Mouse (Mus musculus): ENCODE results near the gene Olfr1054. TPM values are rescaled to one million over a fixed set of nuclear protein-coding genes. Genes with fewer than 3 reads are reported as not detected.

Gene Olfr1054
- polyA plus RNA-seq (2012; rRNA removed), result not detected in 2 replicates

DNA sequence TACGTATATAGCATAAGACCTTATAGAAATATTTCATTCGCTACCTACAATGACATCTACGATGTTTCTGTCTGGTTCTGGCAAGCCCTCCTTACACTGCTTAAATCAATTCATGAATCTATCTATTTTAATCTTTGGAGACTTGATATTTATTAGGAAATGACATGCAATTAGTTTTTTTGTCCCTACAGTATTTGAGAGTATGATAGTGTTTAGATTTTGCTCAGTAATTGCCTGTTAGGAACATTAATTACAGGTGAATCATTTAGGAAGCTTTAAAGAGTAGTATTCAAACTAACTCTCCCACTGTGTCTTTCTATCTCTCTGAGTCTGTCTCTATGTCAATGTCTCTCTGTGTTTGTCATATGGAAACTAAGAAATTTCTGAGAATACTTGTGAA lies at the start of gene Olfr1054:
Olfr1054 (minus strand) TSS at position 101 of the 400 bp plus-strand sequence.

GRCm38 (mm10) chr2:86378293-86378692 lies 43.1 kb upstream of the Olfr1054 start, which contains the start of gene Olfr1057:
Gene Olfr1057 (minus strand): TSS chr2:86378393.

GRCm38 (mm10) chr2:86362369-86362768 lies 27.1 kb upstream of the Olfr1054 start, which contains the start of gene Olfr1056:
Gene Olfr1056 (minus strand): TSS chr2:86362469.

GRCm38 (mm10) chr2:86350184-86350583 lies 15.0 kb upstream of the Olfr1054 start, which contains the start of gene Olfr1055:
Gene Olfr1055 (minus strand): TSS chr2:86350284.

GRCm38 (mm10) chr2:86315184-86315583 lies 20.0 kb downstream of the Olfr1054 start, which contains the start of gene Olfr1053:
Gene Olfr1053 (minus strand): TSS chr2:86315284.

GRCm38 (mm10) chr2:86292155-86292554 lies 43.1 kb downstream of the Olfr1054 start, which contains the start of gene Olfr1052:
Gene Olfr1052 (plus strand): TSS chr2:86292455.

Other genes starting within 250 kb of the Olfr1054 start
- not detected in 2 replicates for gene Olfr1037, start 248.0 kb downstream of the Olfr1054 start, polyA plus RNA-seq (2012; rRNA removed)
- not detected in 2 replicates for gene Olfr1039, start 199.5 kb downstream of the Olfr1054 start, polyA plus RNA-seq (2012; rRNA removed)
- gene Olfr1040, start 188.7 kb downstream of the Olfr1054 start, polyA plus RNA-seq (2012; rRNA removed), result not detected in 2 replicates
- gene Olfr1042, start 173.6 kb downstream of the Olfr1054 start, polyA plus RNA-seq (2012; rRNA removed), result not detected in 2 replicates
- not detected in 2 replicates for gene Olfr1043, start 167.9 kb downstream of the Olfr1054 start, polyA plus RNA-seq (2012; rRNA removed)
- not detected in 2 replicates for gene Olfr1044, start 157.6 kb downstream of the Olfr1054 start, polyA plus RNA-seq (2012; rRNA removed)
- gene Olfr52, start 149.8 kb downstream of the Olfr1054 start, polyA plus RNA-seq (2012; rRNA removed), result not detected in 2 replicates
- not detected in 2 replicates for gene Olfr1045, start 132.4 kb downstream of the Olfr1054 start, polyA plus RNA-seq (2012; rRNA removed)
- not detected in 2 replicates for gene Olfr1046, start 116.1 kb downstream of the Olfr1054 start, polyA plus RNA-seq (2012; rRNA removed)
- not detected in 2 replicates for gene Olfr1047, start 104.0 kb downstream of the Olfr1054 start, polyA plus RNA-seq (2012; rRNA removed)
- not detected in 2 replicates for gene Olfr1048, start 95.1 kb downstream of the Olfr1054 start, polyA plus RNA-seq (2012; rRNA removed)
- not detected in 2 replicates for gene Olfr1049, start 77.1 kb downstream of the Olfr1054 start, polyA plus RNA-seq (2012; rRNA removed)
- not detected in 2 replicates for gene Olfr1051, start 56.3 kb downstream of the Olfr1054 start, polyA plus RNA-seq (2012; rRNA removed)
- not detected in 2 replicates for gene Olfr1052, start 43.0 kb downstream of the Olfr1054 start, polyA plus RNA-seq (2012; rRNA removed)
- not detected in 2 replicates for gene Olfr1053, start 20.1 kb downstream of the Olfr1054 start, polyA plus RNA-seq (2012; rRNA removed)
- not detected in 2 replicates for gene Olfr1055, start 14.9 kb upstream of the Olfr1054 start, polyA plus RNA-seq (2012; rRNA removed)
- not detected in 2 replicates for gene Olfr1056, start 27.0 kb upstream of the Olfr1054 start, polyA plus RNA-seq (2012; rRNA removed)
- not detected in 2 replicates for gene Olfr1057, start 43.0 kb upstream of the Olfr1054 start, polyA plus RNA-seq (2012; rRNA removed)
- gene Olfr1058, start 53.1 kb upstream of the Olfr1054 start, polyA plus RNA-seq (2012; rRNA removed), result not detected in 2 replicates
- not detected in 2 replicates for gene Olfr1061, start 78.6 kb upstream of the Olfr1054 start, polyA plus RNA-seq (2012; rRNA removed)
- gene Olfr1062, start 91.3 kb upstream of the Olfr1054 start, polyA plus RNA-seq (2012; rRNA removed), result not detected in 2 replicates
- gene Olfr1065, start 115.2 kb upstream of the Olfr1054 start, polyA plus RNA-seq (2012; rRNA removed), result not detected in 2 replicates
- not detected in 2 replicates for gene Olfr1066, start 120.8 kb upstream of the Olfr1054 start, polyA plus RNA-seq (2012; rRNA removed)
- not detected in 2 replicates for gene Olfr228, start 152.0 kb upstream of the Olfr1054 start, polyA plus RNA-seq (2012; rRNA removed)
- not detected in 2 replicates for gene Olfr1076, start 173.0 kb upstream of the Olfr1054 start, polyA plus RNA-seq (2012; rRNA removed)
- not detected in 2 replicates for gene Olfr1079, start 207.0 kb upstream of the Olfr1054 start, polyA plus RNA-seq (2012; rRNA removed)
- gene Olfr1080, start 222.8 kb upstream of the Olfr1054 start, polyA plus RNA-seq (2012; rRNA removed), result not detected in 2 replicates